Mouse (Mus musculus) hematopoietic stem cell, adult 5-6 weeks (primary cell): ENCODE data around the gene Pycr1. TPM values are rescaled to one million over a fixed set of nuclear protein-coding genes. Genes with fewer than 3 reads are reported as not detected.
A peak's percentile ranks its signal among the peaks of the same experiment; 100 is the strongest.
"Not testable (repeated sequence)": the region's sequence is repeated elsewhere in the genome, so short reads cannot be mapped to it uniquely, and the experiment has no call there.

Experiments
- ATAC-seq, 2 experiments: fragments of 125-278 bp in 1 of 2; replicated peaks in 1 of 2; 2 replicates each; pipeline ENCODE4 v1.8.0; 2016 to 2017; ENCODE audit warnings: inconsistent platforms in 2 of 2, mild to moderate bottlenecking in 2 of 2, moderate number of reproducible peaks in 2 of 2, low read depth in 1 of 2, moderate TSS enrichment in 1 of 2; ENCODE audit not compliant: low FRiP score in 2 of 2, poor library complexity in 2 of 2, severe bottlenecking in 2 of 2, insufficient read depth in 1 of 2, low TSS enrichment in 1 of 2
- total RNA-seq: library from RNA; stranded (forward); fragments of 172-1452, 232-1000 nt; gene quantifications from 2 replicates; pipeline ENCODE4 v1.2.3, GENCODE M21; 2017

Pycr1 gene
- total RNA-seq = 0.88 and 2.1 TPM in 2 replicates

DNA sequence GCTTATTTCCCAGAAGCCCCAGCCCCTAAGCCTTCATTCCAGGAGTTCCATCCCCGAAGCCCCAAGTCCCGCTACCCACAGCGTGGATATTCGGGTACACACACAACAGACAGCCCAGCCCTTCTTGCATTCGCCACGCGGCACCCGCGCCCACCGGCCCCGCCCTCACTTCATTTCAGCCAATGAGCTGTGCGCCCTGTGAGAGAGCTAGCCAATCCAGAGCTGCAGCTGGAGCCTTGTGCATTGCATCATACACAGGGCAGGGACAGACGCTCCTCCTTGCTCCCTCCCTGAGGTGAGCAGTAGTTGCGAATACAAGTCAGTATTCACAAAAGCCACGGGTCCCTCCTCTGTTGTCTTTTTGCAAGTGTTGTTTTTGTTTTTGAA lies at the start of gene Pycr1:
TSS of gene Pycr1 (minus strand) at position 169 of the 387 bp plus-strand sequence.
- peak; percentile 96 to 99 for ATAC-seq

DNA sequence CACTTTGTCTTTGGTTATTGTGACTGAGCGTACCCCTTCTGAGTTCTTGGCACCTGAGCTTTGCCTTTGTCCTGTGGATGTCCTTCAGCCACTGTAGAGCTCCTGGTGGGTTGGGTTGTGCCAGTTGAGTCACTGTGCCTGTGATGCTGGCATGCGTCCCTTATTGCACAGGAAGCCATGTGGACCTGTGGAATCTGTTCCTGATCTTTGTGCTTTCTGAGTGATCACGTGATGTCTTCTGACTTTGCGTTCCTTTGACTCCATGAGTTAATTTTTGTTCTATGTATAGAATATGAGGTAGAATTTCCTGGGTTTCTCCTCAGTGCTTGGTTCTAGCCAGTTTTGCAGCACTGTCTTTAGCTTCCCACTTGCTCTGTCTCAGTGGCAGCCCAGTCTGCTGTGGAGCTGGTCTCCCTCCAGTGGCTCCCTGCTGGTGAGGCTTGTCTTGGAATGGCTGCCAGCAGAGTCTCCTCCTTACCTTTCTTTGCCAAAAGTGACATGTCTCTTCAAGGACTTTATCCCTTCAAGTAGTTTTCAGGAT lies 49.0 kb upstream of the Pycr1 start:
- no peak for ATAC-seq

DNA sequence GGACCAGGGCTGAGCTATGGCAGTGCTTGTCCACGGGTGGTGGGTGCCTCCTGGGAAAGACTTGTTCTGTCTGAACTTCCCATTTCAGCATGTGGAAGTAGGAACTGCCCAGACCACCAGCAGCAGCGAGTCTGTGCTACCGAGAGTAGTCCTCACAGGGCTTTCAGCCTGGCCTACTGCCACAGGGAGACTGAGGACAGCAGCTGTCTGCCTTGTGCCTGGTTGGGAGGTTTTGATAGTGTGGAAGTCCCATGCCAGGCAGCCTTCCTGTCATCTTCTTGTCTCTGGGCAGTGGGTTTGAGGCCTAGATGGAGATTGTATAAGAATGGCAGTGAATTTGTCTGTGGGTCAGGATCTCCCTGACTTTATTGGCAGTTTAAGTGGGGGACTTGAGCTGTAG lies 45.8 kb upstream of the Pycr1 start:
- ATAC-seq = no peak

DNA sequence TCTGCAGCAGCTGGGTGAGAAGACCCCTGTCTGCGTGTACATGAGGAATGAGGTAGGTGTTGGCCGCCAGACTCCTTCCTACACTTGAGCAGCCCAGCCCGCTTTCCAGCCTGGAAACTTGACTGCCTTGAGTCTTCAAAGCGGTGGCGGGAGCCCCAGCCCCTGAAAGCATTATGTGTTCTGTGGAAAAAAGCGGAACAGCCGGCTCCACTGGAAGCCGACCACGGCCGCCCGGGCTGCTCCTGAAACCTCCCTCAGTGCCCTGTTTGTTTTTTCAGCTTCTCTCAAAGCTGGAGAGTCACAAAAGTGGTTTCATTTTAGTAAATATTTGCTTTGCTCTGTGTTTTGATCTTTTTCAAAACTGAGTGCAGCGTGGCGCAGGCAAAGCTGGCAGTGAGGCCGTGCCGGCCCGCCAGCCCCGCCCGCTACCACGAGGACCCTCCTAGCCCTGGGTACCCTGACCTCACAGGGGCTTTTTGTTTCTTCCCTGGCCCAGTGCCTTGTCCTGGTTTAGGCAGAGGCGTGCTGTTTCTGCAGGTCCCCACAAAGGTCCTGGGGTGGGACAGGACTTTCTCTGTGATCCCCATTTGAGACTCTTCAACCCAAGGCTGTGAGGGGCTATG lies 43.2 kb upstream of the Pycr1 start:
- ATAC-seq = no peak

DNA sequence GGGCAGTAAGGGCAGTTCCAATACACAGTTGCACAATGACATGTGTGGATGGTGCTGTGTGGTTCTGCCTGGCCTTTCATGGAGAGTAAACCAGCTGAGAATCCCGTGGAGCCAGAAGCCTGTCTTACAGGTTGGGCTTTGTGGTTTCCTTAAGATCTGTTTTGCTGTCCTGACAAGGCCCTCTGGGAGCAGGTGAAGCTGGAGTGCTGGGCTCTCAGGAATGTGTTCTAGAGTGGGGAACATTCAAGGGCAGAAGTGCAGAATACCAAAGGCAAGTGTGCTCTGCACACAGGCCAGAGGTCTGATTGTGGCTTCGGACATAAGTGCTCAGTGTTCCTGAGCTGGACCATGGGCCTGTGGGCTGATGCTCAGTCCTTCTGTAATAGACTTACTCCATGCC lies 41.1 kb upstream of the Pycr1 start:
- ATAC-seq = no peak

DNA sequence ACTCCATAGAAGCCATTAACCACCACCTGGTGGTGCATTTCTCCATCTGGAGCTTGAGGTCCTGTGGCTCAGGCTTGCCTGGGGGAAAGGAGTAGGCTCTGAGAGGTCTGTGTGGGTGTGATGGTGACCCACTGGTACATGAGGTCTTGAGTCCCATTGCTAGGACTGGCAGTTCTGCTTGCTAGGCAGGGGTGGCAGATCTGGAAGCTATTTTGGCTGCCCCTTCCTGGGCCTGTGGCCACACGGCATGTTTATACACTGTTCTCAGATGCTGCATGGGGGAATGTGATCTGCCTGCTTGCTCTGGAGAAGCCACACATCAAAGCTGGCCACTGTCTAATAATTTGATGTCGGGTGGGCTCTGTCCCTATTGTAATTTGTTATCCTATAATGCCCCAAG lies 40.5 kb upstream of the Pycr1 start:
- no peak for ATAC-seq

DNA sequence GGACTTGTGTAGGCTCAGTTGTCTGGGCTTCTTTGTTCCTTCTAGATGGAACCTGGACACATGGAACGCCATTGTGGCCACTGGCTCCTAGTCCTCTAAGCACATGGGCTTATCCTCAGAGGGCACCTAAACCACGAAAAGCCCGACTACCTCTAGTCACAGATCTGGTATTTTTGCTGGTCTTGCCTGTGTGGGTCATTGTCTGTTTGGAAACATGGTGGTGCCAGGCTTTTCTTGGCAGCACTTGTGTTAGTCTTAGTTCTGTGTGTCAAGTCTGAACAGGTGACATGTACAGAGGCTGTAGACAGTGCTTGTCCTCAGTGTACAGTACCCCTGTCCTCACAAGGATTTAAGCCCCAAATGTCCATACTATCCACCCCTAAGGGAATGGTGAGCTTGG lies 40.0 kb upstream of the Pycr1 start:
- ATAC-seq = no peak

DNA sequence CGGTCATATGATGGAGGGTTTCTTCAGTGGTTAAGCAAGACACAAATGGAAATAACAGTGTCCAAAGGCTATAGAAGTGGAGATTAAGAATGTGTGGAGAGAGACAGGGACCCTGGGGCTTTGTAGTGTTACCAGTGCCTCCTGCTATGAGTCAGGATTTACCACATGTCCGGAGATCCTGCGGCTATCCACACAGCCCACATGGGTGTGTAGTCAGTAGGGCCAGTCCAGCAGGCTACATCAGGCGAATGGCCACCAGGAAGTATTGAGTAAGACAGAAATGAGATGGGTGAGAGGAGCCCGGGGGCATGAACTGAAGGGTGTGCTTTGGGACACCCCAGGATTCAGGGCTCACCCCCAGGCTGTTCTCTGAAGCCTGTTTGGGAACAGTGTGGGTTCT lies 39.1 kb upstream of the Pycr1 start:
- no peak for ATAC-seq

DNA sequence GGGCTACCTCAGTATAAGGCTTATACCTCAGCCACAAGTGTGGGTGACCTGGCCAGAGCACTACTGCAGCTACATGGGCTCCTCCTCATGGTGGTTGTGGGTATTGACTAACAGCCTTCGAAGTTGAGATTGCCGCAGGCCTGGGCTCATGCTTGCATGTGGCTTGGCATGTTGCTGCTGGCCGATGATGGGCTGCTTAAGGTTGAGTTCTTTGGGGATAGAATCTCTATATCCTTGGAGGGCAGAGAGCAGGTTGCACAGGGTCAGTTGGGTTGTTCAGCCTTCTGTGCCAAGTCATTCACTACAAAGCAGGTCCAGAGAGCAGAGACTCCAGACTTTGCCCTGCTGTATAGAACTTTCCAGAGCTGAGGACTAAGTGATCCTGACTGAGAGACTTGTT lies 36.3 kb upstream of the Pycr1 start:
- ATAC-seq = peak; percentile 49 to 76; a peak in 2 of 4 replicates

DNA sequence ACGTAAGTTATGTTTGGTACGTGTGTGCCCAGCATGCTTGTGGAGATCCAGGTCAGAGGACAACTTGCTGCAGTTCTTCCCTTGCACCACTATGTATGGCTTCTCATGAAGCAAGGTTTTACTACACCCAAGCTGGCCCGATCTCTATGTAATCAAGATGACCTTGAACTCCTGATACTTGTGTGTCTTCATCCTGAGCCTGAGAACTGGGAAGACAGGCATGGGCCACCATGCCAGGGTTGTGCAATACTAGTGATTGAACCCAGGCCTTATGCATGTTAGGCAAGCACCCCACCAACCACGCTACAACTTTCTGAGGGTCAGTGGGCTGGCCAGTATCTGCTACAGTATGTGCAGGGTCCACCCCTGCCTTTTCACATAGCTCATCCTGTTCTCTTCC lies 33.4 kb upstream of the Pycr1 start:
- ATAC-seq = no peak

DNA sequence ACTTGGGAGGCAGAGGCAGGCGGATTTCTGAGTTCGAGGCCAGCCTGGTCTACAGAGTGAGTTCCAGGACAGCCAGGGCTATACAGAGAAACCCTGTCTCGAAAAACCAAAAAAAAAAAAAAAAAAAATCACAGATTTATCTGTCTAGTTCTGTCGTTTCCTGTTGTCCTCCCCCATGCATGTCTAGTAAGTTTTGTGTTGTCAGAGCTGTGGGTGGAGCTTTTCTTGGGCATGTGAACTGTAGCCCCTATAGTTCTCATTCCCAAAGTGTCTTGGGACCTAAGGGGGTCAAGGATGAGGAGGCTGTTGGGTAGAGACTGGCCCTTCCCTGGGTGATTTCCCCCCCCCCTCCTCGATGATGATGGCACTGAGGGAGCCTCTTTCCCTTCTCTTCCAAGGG lies 32.3 kb upstream of the Pycr1 start:
- not testable (repeated sequence) for ATAC-seq

DNA sequence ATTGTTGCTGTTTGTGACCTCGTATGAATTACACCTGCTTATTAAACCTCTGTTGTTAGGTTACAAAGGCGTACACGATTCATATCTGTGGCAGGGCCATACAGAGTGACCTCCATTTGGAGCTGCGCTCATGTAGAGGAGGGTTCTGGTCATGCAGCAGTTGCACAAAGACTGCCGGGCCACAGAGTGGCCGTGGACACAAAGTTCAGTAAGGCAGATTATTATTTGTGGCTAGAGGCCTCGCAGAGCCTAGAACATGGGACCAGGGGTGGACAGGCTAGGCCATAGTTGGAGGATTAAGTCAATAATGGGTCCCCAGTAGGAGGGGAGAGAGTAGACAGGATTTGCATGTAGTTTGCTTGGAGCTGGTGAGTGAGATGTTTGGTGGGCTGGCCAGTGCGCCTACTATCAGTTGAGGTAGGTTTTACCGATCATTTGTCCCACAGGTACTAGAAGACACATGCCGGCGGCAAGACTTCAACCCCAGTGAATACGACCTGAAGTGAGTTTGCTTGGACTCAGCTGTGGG lies 30.1 kb upstream of the Pycr1 start:
- peak in 1 of 2 experiments; percentile 5; a peak in 2 of 4 replicates for ATAC-seq

DNA sequence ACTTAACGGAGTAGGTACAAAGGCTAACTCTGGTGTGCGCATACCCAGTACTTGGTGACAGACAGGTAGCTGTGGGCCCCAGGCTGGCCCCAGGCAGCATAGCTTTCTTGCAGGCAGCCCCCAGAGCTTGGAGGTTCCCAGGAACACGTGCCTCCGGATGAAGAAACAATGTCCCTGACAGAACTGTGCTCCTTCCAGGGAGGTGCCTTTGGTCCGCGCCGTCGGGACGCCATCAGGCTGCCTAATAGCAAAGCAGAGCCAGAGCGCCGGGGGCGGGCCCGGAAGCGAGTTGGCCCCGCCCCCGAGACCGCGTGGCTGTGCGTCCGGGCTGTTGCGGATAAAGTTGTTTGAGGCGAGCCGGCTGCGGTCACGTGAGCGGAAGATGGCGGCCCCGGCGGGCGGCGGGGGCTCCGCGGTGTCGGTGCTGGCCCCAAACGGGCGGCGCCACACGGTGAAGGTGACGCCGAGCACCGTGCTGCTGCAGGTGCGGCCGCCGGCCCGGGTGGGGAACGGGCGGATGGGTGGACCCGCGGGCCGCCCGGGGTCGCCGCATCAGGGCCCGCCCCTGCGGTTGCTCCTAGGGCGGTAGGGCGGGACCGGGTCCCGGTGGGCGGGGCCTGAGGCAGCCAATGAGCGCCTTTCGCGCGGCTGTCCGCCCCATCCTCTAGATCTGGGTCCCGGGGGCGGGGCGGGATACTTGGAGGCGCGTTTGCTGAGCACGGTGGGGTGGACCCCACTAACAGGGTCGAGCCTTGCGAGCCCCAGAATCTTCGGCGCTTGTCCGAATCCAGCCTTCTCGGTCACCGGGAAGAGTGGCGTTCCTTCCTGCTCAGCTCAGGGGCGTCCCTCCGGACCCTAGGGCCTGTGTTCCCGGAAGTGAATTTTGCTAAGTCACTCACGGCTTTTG lies 29.4 kb upstream of the Pycr1 start, which contains the start of gene Aspscr1:
TSS of gene Aspscr1 (plus strand) at position 287 of the 907 bp plus-strand sequence.
- ATAC-seq = peak; percentile 86 to 90

DNA sequence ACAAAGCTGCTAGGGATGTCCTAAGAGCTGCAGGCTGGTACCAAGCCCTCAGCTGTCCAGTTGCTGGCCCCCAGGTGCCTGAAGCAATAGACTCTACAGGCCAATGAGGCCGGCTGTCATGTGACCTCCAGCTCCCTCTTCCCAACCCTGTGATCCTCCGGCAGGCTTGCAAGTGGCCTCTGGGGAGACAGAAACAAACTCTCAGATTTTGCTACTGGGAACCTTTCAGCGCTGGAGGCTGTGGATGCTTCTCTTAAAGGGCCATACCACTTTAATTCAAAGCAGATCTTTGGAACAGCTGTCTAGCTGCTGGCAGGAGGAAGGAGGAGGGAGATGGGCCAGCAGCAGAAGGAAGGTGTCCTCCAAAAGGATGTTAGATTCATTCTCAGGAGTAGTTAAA lies 23.0 kb upstream of the Pycr1 start:
- ATAC-seq = no peak

DNA sequence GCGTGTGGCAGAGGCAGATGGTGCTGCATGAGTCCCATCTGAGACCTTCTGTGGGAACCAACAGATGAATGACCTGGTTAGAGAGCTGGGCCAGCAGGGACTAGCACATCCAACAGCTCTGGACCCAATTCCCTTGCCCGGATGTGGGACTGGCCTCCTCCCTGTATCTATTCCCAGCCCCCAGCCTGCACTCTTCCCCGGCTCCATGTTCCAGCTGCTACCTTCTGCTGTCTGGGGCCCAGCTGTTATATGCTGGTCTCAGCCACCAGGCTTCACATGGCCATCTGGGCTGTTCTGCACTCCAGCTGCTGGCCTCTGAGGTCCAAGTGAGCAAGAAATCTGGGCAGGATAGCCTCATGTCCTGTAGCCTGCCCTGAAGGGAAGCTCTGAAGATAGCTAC lies 21.8 kb upstream of the Pycr1 start:
- no peak for ATAC-seq

DNA sequence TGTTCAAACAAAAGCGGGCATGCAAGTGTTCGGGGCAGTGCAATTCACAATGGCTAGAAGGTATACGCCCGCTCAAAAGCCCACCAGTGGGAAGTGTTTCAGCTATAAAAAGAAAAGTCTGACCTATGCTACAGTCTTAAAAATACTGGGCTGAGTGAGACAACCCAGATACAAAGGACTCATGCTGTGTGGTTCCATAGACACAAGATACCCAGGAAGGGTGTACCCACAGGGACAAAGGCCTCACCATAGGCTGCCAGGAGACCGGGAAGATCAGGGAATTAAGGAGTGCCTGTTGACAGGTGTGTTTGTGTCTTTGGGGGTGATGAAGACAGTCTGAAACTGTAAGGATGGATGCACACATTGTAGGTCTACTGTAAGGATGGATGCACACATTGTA lies 20.1 kb upstream of the Pycr1 start:
- ATAC-seq = no peak

DNA sequence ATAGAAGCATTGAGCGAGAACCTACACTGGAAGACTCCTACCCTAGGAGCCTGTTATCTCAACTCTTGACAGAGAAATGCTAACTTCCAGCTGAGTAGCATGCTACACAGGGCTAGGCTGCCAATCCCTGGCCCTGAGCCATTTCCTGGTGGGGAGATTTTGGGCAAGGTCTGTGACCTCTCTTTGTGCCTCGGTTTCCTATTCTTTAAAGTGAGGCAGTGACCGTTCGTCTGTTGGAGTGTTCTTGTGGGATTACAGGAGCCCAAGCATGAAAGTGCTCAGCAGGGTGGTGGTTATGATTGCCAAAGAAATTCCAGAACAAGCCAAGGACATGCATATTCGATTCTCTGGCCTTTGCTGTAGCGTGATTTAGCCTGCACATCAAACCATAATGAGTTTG lies 19.2 kb upstream of the Pycr1 start:
- ATAC-seq = no peak

DNA sequence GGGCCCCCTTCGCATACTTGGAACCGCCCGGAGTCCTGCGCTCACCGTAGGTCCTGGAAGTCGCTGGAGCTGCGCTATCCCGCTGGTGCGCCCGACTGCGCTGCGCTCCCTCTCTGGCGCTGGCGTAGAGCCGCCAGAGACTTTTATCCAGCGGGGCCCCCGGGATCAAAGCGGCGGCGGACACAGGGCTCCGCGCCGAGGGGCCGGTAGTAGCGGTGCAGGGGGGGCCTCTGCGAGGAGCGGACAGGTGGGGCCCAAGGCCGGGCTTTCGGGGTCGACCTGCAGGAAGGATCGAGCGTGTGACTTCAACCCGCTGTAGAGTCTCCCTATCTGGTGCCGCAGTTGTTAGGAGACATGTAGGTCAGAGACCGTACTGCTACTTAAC lies 17.5 kb upstream of the Pycr1 start, which contains the start of gene Notum:
TSS of gene Notum (minus strand) at position 100 of the 385 bp plus-strand sequence.
- no peak for ATAC-seq
